Mouse (Mus musculus) hindbrain, postnatal 0 days (tissue): Measurements from ENCODE around the gene Atp2b4. TPM values are rescaled to one million over a fixed set of nuclear protein-coding genes. Genes with fewer than 3 reads are reported as not detected.

ENCODE experiments used
- ATAC-seq: fragments of 200-750 bp; cut with Nextera tagmentation; 2 replicates; pipeline ENCODE4 v1.8.0; 2017; ENCODE audit warnings: mild to moderate bottlenecking, moderate TSS enrichment, moderate library complexity
- DNase-seq: peaks from one replicate; pipeline ENCODE4 v3.0.0-alpha.2; 2015; ENCODE audit warnings: low spot score
- H3K27ac ChIP-seq: fragments of 300-500 bp; sonication (generic); 2 replicates; pipeline ENCODE4 v1.5.1; 2014; ENCODE audit warnings: mild to moderate bottlenecking
- H3K27me3 ChIP-seq: fragments of 300-500 bp; sonication (generic); 2 replicates; pipeline ENCODE4 v1.6.1; 2014; ENCODE audit warnings: low read length, mixed read lengths; ENCODE audit not compliant: insufficient read depth
- H3K36me3 ChIP-seq: fragments of 300-500 bp; sonication (generic); 2 replicates; pipeline ENCODE4 v1.6.1; 2014; ENCODE audit warnings: low read length, mixed read lengths; ENCODE audit not compliant: insufficient read depth
- H3K4me1 ChIP-seq: fragments of 300-500 bp; sonication (generic); 2 replicates; pipeline ENCODE4 v1.6.1; 2014; ENCODE audit warnings: antibody characterized with exemption, low read length, mixed read lengths; ENCODE audit not compliant: insufficient read depth
- H3K4me2 ChIP-seq: fragments of 300-500 bp; sonication (generic); 2 replicates; pipeline ENCODE4 v1.6.1; 2014; ENCODE audit warnings: low read depth, mild to moderate bottlenecking, low read length, moderate library complexity, mixed read lengths
- H3K4me3 ChIP-seq: fragments of 300-500 bp; sonication (generic); 2 replicates; pipeline ENCODE4 v1.5.1; 2014; ENCODE audit warnings: low read length
- H3K9ac ChIP-seq: fragments of 300-500 bp; sonication (generic); replicated peaks from 2 replicates; pipeline ENCODE4 v1.6.1; 2014; ENCODE audit warnings: mild to moderate bottlenecking, low read length, moderate library complexity, mixed read lengths
- H3K9me3 ChIP-seq: fragments of 300-500 bp; sonication (generic); 2 replicates; pipeline ENCODE4 v1.6.1; 2016; ENCODE audit warnings: low read length, mixed read lengths
- CTCF ChIP-seq: IDR thresholded peaks from 2 replicates; pipeline ENCODE4 v1.5.1; 2016; ENCODE audit warnings: antibody characterized with exemption, control low read depth, low read depth
- WGBS: fragments of 180-500 bp; shearing (Covaris S2); extraction: QIAGEN DNeasy Blood & Tissue Kit; methylation state at CpG from one replicate; pipeline ENCODE4 v1.1.7; 2014; 5-methylcytosine and 5-hydroxymethylcytosine counted together
- polyA plus RNA-seq: library from polyadenylated mRNA; unstranded; fragments of >200 nt; fragmentation: Nextera tagmentation; extraction: Ambion mirVana; gene quantifications from 2 replicates; pipeline ENCODE4 v1.2.1, GENCODE M21; 2015
- total RNA-seq: library from RNA; depleted of rRNA; stranded (reverse); fragments of >200 nt; gene quantifications from 2 replicates; pipeline ENCODE4 v1.2.3, GENCODE M21; 2014

Gene Atp2b4
- total and polyA plus RNA-seq, 2 experiments from 2014 or later, result 13.2 to 57.3 TPM

GRCm38 (mm10) chr1:133840530-133840929 is 39.7 kb upstream of the Atp2b4 start:
- H3K4me1 ChIP-seq, result peaks cover 13% of the 10 kb centered on the region
- H3K9ac ChIP-seq, result no peak overlapping the region
- DNase-seq (peak; percentile 44), ATAC-seq (0 out of 2 replicates have a peak, but pooled peaks have one; percentile 28)
- H3K27me3 ChIP-seq, result no peaks in the 10 kb centered on the region
- WGBS, result 35% methylated on average over 12 of the region's 12 CpGs
- H3K4me3 ChIP-seq, result no peak overlapping the region
- H3K9me3 ChIP-seq, result no peaks in the 10 kb centered on the region
- TF ChIP-seq CTCF, result no peak
- H3K4me2 ChIP-seq, result no peak overlapping the region
- no peaks in the 10 kb centered on the region for H3K36me3 ChIP-seq
- H3K27ac ChIP-seq, result no peak overlapping the region

DNA sequence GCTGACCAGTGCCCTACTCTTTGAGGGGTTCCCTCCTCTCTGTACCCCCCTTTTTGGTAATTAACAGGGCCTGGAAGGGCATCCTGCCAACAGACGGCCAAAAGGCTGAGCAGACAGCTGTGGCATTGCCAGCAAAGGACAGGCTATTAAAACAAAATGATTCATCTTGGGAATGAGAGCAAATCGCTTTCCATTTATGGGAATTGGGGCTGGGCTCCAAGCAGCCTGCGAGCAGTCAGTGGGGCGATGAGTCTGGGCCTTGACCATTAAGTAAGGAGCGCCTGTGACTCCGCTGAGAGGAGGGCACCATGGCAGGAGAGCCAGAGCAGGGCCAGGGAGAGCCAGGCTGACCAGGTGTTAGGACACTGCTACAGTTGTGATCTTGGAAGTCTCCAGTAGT is 33.5 kb upstream of the Atp2b4 start:
- peak; percentile 27 for DNase-seq
- no peak for ATAC-seq
- no peaks in the 10 kb centered on the region for H3K36me3 ChIP-seq
- no peaks in the 10 kb centered on the region for H3K9me3 ChIP-seq
- H3K27me3 ChIP-seq, result no peaks in the 10 kb centered on the region
- H3K4me1 ChIP-seq, result peaks cover 4% of the 10 kb centered on the region; the same call in 1 of the 2 replicates
- no peak overlapping the region for H3K27ac ChIP-seq
- no peak overlapping the region for H3K9ac ChIP-seq
- no peak for TF ChIP-seq CTCF
- H3K4me3 ChIP-seq, result no peak overlapping the region
- H3K4me2 ChIP-seq, result no peak overlapping the region
- 46% methylated on average over 6 of the region's 6 CpGs for WGBS

DNA sequence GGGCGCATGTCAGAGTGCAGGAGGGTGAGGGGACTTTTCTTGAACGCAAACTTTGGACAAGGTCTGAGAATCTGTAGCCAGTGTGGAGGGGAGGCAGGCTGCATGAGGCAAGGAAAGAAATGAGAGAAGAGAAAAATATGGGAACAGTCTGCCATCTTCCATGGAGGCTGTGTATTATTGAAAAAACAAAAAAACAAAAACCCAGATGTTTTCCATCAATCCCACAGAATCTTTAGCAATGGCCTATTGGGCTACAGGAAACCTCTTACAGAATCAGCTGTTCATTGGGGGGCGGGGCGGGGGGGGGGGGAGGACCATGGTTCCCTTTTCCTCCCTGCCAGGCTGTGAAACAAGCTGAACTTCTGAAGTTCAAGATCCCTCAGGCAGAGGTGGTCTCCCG is 31.9 kb upstream of the Atp2b4 start:
- WGBS, result 61% methylated on average over 5 of the region's 5 CpGs
- H3K4me3 ChIP-seq, result no peak overlapping the region
- H3K36me3 ChIP-seq, result no peaks in the 10 kb centered on the region
- DNase-seq (no peak), ATAC-seq (no peak)
- TF ChIP-seq CTCF, result no peak
- no peak overlapping the region for H3K27ac ChIP-seq
- H3K4me2 ChIP-seq, result no peak overlapping the region
- H3K27me3 ChIP-seq, result no peaks in the 10 kb centered on the region
- H3K9ac ChIP-seq, result no peak overlapping the region
- H3K4me1 ChIP-seq, result peaks cover 4% of the 10 kb centered on the region; the same call in 1 of the 2 replicates
- H3K9me3 ChIP-seq, result no peaks in the 10 kb centered on the region

- peaks cover 7% of the 10 kb centered on the region; the same call in 1 of the 2 replicates for H3K4me1 ChIP-seq
- 74% methylated on average over 7 of the region's 7 CpGs for WGBS
- H3K27me3 ChIP-seq, result no peaks in the 10 kb centered on the region
- ATAC-seq, result no peak
- no peak overlapping the region for H3K4me3 ChIP-seq
- H3K9me3 ChIP-seq, result no peaks in the 10 kb centered on the region
- no peak for DNase-seq
- no peaks in the 10 kb centered on the region for H3K36me3 ChIP-seq
- TF ChIP-seq CTCF, result no peak
- H3K9ac ChIP-seq, result no peak overlapping the region
- 0 out of 2 replicates have a peak overlapping the region, but pooled peaks have one; percentile 6 for H3K27ac ChIP-seq
- H3K4me2 ChIP-seq, result no peak overlapping the region
Observed at GRCm38 (mm10) chr1:133826193-133826592, 25.4 kb upstream of the Atp2b4 start.

DNA sequence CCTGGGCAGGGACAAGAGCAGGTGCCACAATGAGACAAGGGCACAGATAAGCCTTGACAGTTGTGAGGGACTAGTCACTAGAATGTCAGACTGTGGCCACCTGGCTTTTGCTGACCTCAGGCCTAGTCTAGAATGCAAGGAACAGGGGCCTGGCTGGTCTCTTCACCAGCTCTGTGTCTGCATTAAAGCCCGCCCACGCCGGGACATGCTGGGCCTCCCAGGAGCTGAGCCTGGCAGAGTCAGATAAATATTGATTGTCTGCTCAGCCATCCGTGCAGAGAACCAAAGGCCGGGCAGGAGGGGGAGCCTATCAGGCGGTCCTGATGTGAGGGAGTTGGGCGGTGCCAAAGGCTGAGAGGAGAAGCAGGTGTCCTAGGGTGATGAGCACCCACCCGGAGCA is 24.7 kb upstream of the Atp2b4 start:
- Histone ChIP-seq H3K4me2 (no peak overlapping the region), H3K27me3 (no peaks in the 10 kb centered on the region), H3K4me1 (peaks cover 7% of the 10 kb centered on the region; the same call in 1 of the 2 replicates), H3K9ac (no peak overlapping the region), H3K27ac (peak overlapping the region; percentile 6; the same call in 1 of the 2 replicates), H3K36me3 (no peaks in the 10 kb centered on the region), H3K4me3 (no peak overlapping the region), H3K9me3 (no peaks in the 10 kb centered on the region)
- 17% methylated on average over 8 of the region's 8 CpGs for WGBS
- peak; percentile 59 for DNase-seq
- peak; percentile 64 for ATAC-seq
- no peak for TF ChIP-seq CTCF

GRCm38 (mm10) chr1:133825140-133825539 is 24.3 kb upstream of the Atp2b4 start:
- TF ChIP-seq CTCF, result no peak
- Histone ChIP-seq H3K36me3 (no peaks in the 10 kb centered on the region), H3K4me2 (no peak overlapping the region), H3K9me3 (no peaks in the 10 kb centered on the region), H3K27ac (peak overlapping the region; percentile 6; the same call in 1 of the 2 replicates), H3K9ac (no peak overlapping the region), H3K27me3 (no peaks in the 10 kb centered on the region), H3K4me1 (peaks cover 7% of the 10 kb centered on the region; the same call in 1 of the 2 replicates), H3K4me3 (no peak overlapping the region)
- no peak for ATAC-seq
- 46% methylated on average over 2 of the region's 2 CpGs for WGBS
- no peak for DNase-seq

GRCm38 (mm10) chr1:133821144-133821543 is 20.3 kb upstream of the Atp2b4 start:
- WGBS, result 58% methylated on average over 5 of the region's 5 CpGs
- no peak for TF ChIP-seq CTCF
- Histone ChIP-seq H3K9ac (no peak overlapping the region), H3K27me3 (no peaks in the 10 kb centered on the region), H3K4me1 (peaks cover 7% of the 10 kb centered on the region; the same call in 1 of the 2 replicates), H3K4me3 (no peak overlapping the region), H3K36me3 (no peaks in the 10 kb centered on the region), H3K27ac (no peak overlapping the region), H3K4me2 (no peak overlapping the region), H3K9me3 (no peaks in the 10 kb centered on the region)
- ATAC-seq (no peak), DNase-seq (no peak)
